Mouse (Mus musculus) CH12.LX (cell line): ENCODE data around the gene Rps6kb2.

ENCODE experiments used
- CHD2 ChIP-seq: IDR thresholded peaks from 2 replicates; pipeline ENCODE4 v1.6.1; 2011; ENCODE audit warnings: low read length, improper control_type of control experiment
- CTCF ChIP-seq, 2 experiments: IDR thresholded peaks in 1 of 2; conservative IDR thresholded peaks in 1 of 2; 2 replicates each; pipeline ENCODE4 v1.5.1; 2011 to 2012; ENCODE audit warnings: low read depth in 2 of 2, low read length in 2 of 2, improper control_type of control experiment in 1 of 2, inconsistent platforms in 1 of 2, mild to moderate bottlenecking in 1 of 2, moderate library complexity in 1 of 2
- E2F4 ChIP-seq: IDR thresholded peaks from 2 replicates; pipeline ENCODE4 v1.6.1; 2011; ENCODE audit warnings: low read depth, low read length, improper control_type of control experiment; ENCODE audit not compliant: insufficient replicate concordance
- ETS1 ChIP-seq: conservative IDR thresholded peaks from 2 replicates; pipeline ENCODE4 v1.6.1; 2012; ENCODE audit warnings: low read depth, mild to moderate bottlenecking, inconsistent platforms, low read length, improper control_type of control experiment, moderate library complexity
- GABPA ChIP-seq: IDR thresholded peaks from 2 replicates; pipeline ENCODE4 v1.6.1; 2012; ENCODE audit warnings: low read depth, low read length, improper control_type of control experiment, inconsistent platforms; ENCODE audit not compliant: insufficient replicate concordance
- HCFC1 ChIP-seq: IDR thresholded peaks from 2 replicates; pipeline ENCODE4 v1.6.1; 2012; ENCODE audit warnings: low read depth, mild to moderate bottlenecking, inconsistent platforms, low read length, improper control_type of control experiment
- JUND ChIP-seq: conservative IDR thresholded peaks from 2 replicates; pipeline ENCODE4 v1.6.1; 2011; ENCODE audit warnings: low read depth, low read length, improper control_type of control experiment
- MAFK ChIP-seq: IDR thresholded peaks from 2 replicates; pipeline ENCODE4 v1.6.1; 2011; ENCODE audit warnings: low read length, improper control_type of control experiment; ENCODE audit not compliant: insufficient replicate concordance
- POLR2A ChIP-seq: IDR thresholded peaks from 2 replicates; pipeline ENCODE4 v1.6.1; 2011; ENCODE audit warnings: low read depth, mild to moderate bottlenecking, improper control_type of control experiment, low read length
- TBP ChIP-seq: conservative IDR thresholded peaks from 2 replicates; pipeline ENCODE4 v1.6.1; 2011; ENCODE audit warnings: low read depth, low read length, improper control_type of control experiment
- TCF12 ChIP-seq: IDR thresholded peaks from 2 replicates; pipeline ENCODE4 v1.6.1; 2014; ENCODE audit warnings: low read depth, mild to moderate bottlenecking, inconsistent platforms, low read length, improper control_type of control experiment
- USF1 ChIP-seq: IDR thresholded peaks from 2 replicates; pipeline ENCODE4 v1.6.1; 2014; ENCODE audit warnings: low read depth, mild to moderate bottlenecking, inconsistent platforms, low read length, improper control_type of control experiment
- ZC3H11A ChIP-seq: IDR thresholded peaks from 2 replicates; pipeline ENCODE4 v1.6.1; 2012; ENCODE audit warnings: low read depth, mild to moderate bottlenecking, inconsistent platforms, low read length, improper control_type of control experiment
- ZKSCAN1 ChIP-seq: IDR thresholded peaks from 2 replicates; pipeline ENCODE4 v1.6.1; 2012; ENCODE audit warnings: low read depth, inconsistent platforms, low read length, improper control_type of control experiment, borderline replicate concordance

GRCm38 (mm10) chr19:4118350-4118749 is 44.8 kb downstream of the Rps6kb2 start:
- no peak for TF ChIP-seq MAFK
- no peak for TF ChIP-seq E2F4
- TF ChIP-seq POLR2A = no peak
- no peak for TF ChIP-seq CTCF (conservative IDR thresholded peaks at IDR 0.05 in 1 of 2, IDR thresholded peaks at IDR 0.05 in 1 of 2; ENCODE audit: low read depth in 2 of 2, low read length in 2 of 2)
- TF ChIP-seq USF1 = no peak
- no peak for TF ChIP-seq ZC3H11A
- no peak for TF ChIP-seq JUND
- TF ChIP-seq TCF12 = no peak
- no peak for TF ChIP-seq GABPA
- TF ChIP-seq CHD2 = no peak
- TF ChIP-seq ZKSCAN1 = no peak
- no peak for TF ChIP-seq ETS1
- no peak for TF ChIP-seq HCFC1
- TF ChIP-seq TBP = no peak
